Mouse (Mus musculus) myocyte (in vitro differentiated cells): Measurements from ENCODE around the gene Lrrc59.

ENCODE experiments used
- E2F4 ChIP-seq: IDR thresholded peaks from one replicate; pipeline ENCODE4 v1.6.1; 2011; ENCODE audit warnings: mild to moderate bottlenecking, control low read depth, moderate library complexity; ENCODE audit not compliant: insufficient read depth
- POLR2A ChIP-seq: IDR thresholded peaks from one replicate; pipeline ENCODE4 v1.6.1; 2011; ENCODE audit warnings: low read depth, mild to moderate bottlenecking, control low read depth, moderate library complexity; ENCODE audit not compliant: insufficient read length

DNA sequence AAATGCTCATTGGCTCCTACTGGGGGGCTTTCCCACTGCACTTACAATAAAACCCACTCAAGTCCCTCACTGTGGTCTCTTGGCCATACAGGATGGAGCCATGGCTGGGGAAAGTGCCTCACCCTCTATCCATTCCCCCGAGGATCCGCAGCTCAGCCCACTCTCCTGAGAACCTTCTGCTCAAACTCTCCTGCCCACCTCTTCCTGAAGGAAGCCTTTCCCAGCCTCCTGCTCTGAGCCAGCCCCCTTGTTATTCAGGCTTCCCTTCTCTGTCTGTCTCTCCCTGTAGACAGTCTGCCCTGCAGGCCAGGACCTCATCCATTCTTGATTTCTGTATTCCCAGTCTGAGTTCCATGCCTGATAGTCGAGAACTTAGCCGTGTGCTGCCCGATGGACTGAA, 45.4 kb downstream of the Lrrc59 start:
- TF ChIP-seq POLR2A (no peak), E2F4 (no peak)
